Mouse (Mus musculus) embryo, embryonic 11.5 days (tissue): Measurements from ENCODE around the gene Tmem266.

ENCODE experiments used
- DNase-seq: peaks from one replicate; pipeline ENCODE4 v3.0.0-alpha.2; 2012; ENCODE audit warnings: low read depth, low spot score

Gene Tmem266

DNA sequence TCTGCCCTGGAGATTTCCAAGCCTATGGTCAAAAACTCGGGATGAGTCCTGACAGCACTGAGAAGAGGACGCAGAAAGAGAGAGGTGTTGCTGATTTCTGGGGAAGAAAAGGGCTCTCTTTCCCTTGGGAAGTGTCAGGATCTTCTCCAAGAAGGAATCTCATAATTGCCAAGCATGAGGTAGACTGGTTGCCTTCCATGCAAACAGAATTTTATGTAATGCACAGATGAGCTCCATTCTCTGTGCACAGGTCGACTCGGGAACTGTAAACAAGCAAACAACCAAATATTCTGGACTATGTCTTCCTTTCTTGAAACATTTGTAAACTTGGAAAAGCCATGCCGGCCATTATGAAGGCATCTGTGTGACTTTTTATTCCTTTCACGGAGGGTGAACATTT is 2.7 kb downstream of the Tmem266 start:
- DNase-seq = no peak

DNA sequence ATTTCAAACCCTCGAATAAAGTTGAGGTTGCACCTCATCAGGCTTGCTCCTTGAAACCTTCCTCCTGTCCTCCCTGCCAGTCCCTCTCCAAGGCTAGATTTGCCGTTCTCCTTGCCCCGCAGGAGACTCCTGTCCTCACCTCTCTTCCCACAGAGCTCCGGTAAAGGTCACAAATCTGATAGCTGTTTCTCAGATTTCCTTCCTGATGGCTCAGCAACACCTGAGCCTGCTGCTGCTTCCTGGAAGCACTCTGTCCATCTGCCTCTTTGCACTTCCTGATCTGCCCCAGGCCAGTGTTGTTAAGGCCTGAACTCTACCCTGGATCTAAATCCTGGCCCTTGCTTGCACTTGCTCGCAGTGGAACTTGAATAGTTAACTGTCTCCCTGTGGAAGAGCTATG is 5.8 kb downstream of the Tmem266 start:
- no peak for DNase-seq

DNA sequence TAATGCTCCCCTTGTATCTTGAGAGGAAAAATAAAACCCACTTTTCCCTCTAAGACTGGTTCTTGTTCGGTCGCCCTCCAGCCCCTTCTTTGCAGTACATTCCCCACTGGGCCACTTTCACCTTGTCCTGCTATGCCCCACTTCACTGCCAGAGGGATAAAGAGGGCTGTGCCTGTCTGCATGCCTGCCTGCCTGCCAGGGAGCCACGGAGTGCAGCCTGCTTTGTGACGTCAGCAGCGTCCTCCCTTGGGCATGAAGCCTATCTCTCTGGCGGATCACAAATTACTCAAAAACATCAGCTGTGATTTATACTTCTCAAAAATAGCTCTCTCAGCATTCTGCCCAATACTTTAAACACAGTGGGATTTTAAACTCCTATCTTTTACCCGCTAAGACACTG is 6.2 kb downstream of the Tmem266 start:
- DNase-seq = no peak

DNA sequence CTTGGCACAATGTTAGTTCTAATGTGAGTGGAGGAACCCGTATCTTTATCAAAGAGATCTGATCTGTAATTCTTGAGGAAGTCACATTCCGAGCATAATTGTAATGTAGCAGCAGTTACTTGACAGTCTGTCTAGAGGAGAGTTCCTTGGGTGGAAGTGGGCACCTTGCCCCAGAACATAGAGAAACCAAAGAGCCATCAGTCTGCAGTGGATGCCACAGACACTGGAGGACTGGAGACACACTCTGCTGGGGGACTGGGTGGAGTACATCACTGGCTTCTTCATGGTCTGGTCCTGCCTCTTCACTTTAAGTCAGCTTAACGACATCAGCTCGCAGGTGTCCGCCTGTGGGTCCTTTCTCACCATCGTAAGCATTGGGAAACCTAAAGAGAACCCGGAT is 17.5 kb downstream of the Tmem266 start:
- no peak for DNase-seq

DNA sequence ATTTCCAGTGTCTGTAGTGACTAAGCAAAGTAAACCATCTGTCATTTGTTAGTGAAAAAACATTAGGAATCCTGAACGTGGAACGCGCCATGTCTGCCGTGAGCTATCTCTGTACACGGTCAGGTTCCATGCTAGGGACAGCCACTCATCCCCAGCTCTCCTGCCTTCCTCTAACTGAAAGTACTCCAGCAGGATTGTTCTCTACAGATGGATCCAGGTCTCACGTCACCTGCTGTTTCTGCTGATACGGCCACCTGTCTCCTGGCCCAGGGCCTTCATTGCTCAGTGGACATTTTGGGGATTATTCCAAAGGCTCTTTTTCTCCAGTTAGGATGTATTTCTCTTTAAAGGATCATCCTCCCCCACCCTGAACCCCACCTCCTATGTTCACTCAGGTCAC is 18.6 kb downstream of the Tmem266 start:
- DNase-seq = no peak

GRCm38 (mm10) chr9:55348664-55349063 is 22.0 kb downstream of the Tmem266 start:
- DNase-seq = no peak

GRCm38 (mm10) chr9:55354686-55355085 is 28.0 kb downstream of the Tmem266 start:
- DNase-seq = no peak

DNA sequence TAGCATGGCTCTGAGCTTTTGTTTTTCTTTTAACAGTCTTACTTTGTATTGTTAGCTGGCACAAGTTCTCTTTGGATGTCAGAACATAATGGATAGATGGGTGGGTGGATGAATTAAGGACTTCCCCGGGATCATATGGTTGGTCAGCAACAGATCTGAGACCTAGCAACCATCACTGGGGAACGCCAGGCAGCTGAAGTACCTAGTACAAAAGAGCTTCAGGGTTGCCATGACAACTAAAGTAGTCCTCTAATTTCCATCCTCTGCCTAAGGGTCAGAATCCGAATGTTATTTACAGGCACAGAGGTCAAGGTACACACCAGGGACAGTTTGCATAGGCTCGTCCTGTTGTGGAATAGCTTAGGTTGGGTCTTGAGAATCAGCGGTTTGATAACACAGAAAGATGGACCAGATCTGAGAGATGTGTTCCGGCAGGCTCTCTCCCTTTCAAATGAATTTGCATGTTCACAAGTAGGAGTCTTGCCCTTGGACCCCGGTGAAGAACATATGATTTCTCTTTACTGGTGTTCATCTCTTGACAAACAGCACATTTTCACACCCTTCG is 28.6 kb downstream of the Tmem266 start:
- peak; percentile 24 for DNase-seq

DNA sequence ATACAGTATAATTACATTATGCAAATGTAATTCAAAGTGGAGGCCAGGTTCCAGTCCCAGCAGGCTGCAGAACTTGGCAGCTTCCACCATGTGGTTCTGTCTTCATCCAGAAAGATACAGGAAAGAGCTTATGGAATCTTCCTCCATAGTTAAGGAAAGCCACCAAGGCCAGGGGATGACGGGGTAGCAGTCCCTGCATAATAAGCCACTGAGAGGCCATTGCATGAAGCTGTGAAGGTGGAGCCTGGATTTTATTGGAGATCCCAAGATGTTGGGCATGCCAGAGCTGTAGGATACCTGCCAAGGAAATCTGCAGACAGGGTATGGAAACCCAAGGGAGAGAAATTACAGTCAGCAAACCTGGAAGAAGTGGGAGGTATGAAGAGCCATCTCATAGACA is 30.5 kb downstream of the Tmem266 start:
- DNase-seq = no peak

DNA sequence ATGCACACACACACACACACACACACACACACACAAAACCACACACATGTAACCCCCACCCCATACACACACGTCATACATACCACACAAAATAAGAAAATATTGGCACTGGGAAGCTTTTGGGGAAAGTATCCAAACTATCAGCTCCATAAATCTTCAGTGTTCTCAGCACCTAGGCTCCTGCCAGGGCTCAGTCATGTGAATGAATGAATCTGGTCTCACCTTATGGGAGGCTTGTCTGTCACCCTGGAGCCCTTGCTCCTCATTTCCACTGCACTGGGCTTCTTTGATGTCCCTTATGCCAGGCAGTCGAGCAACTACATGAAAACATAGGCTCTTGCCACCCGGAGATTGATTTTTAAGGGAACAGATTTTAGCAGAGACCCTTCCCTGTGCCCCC is 33.7 kb downstream of the Tmem266 start:
- no peak for DNase-seq

DNA sequence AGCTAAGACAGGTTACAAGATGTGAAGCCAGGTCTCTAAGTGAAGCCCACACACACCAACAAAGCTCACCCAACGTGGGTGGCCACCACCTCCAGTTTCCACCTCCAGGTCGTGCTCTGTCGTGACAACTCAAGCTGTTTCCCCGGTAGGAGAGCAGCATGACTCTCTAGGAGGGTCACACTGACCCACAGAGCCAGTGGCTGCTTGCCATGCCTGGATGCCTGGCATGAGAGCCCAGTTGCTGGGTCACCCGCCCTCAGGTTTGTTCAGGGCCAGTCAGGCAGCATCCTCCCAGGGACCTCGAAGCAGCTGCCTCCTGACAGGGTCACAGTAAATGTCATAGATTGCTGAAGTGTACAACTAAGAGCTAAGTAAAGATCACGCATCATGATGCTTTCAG is 34.1 kb downstream of the Tmem266 start:
- DNase-seq = no peak

DNA sequence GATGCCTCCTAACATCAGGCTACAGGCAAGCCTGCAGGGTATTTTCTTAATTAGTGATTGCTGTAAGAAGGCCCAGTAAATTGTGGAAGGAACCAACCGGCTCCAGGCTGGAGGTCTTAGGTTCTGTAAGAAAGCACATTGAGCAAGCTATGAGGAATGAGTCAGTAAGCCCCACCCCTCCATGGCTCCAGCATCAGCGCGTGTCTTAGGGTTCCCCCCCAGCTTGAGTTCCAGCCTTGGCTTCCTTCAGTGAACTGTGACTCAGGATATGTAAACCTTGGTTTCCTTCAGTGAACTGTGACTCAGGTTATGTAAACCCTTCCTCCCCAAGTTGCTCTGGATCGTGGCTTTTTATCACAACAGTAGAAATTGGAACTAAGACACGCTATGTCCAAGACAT is 35.3 kb downstream of the Tmem266 start:
- DNase-seq = no peak

DNA sequence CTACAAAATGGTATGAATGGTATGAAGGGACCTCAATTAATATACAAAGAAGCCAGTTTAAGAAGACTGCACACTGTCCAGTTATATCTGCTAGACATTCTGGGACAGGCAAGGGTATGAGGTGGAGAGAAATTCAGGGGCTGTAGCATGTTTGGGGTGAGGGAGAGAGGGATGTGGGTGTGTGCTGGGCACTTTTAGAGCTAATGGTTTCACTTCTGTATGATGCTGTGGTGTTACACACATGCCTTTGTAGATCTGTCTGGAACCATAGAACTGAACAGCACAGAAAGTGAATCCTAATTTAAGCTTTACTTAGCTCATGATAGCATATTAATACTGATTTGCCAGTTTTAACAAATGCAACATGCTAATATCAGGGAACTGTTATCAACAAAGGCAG is 37.0 kb downstream of the Tmem266 start:
- no peak for DNase-seq

GRCm38 (mm10) chr9:55368011-55368410 is 41.3 kb downstream of the Tmem266 start:
- DNase-seq = no peak

- DNase-seq = no peak
Observed at GRCm38 (mm10) chr9:55371908-55372307, 45.2 kb downstream of the Tmem266 start.

DNA sequence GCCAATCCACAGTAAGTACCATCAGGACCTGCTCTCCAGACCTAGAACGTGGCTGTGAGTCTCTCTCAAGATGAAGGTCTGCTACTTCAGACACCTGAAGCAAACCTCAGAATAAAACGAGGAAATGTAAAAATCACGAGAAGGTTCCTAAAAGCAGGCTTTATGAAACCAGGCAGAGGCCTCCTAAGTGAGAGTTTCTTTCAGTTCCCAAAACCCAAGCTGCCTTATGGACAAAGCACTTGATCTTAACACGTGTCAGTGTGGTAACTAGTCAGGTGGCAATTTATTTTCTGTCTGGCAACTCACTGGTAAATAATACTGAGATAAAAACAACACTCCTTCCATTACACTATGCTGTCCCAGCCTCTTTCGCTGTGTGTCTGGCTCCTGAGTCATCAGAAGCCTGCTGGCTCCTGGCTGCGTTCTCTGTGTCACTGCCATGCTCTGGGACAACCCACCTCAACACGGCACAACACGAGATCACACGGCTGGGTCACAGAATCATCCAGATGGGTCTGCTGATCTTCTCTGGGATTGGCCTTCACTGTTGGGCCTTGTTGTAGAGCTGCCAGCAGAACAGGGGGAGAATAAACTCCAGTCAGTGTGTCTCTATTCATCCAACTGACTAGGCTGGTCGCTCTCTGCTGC is 51.0 kb downstream of the Tmem266 start:
- DNase-seq = no peak

DNA sequence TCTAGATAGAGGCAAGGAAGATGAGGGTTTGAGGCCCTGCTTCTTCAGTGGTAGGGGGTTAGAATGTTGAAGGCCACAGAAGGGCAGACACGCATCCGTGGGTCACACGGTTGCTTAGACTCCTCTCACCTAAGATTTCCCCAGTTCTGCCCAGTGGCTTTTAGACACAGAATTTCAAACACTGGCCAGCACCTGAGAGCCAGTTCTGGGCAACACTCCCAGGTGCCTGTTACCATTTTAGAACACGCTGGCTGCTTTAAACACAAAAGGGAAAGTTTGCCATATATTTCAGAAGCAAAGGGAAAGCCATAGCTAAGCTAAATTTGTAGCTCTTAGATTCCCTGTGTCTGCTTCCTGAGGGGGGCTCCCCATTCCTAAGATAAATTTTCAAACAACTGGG is 54.7 kb downstream of the Tmem266 start:
- DNase-seq = no peak

GRCm38 (mm10) chr9:55382441-55382840 is 55.7 kb downstream of the Tmem266 start:
- DNase-seq = peak; percentile 24

DNA sequence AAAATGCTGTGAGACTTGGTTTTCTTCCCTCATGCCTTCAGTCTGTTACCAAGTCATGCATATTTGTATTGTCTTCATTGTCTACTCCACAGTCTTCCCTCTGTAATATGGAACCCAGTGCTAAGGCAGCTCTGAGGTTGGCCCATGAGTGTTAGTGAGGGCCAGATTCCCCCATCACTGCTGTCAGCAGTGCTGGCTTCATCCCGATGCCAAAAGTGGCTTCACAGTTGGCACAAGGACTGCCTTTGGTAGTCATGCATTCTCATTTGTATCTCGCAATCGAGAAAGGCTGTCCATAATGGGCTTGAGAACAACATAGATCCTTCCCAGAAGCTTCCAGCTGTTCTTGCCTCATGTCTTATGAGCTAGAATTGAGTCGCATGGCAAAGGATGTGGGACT is 59.4 kb downstream of the Tmem266 start:
- no peak for DNase-seq

DNA sequence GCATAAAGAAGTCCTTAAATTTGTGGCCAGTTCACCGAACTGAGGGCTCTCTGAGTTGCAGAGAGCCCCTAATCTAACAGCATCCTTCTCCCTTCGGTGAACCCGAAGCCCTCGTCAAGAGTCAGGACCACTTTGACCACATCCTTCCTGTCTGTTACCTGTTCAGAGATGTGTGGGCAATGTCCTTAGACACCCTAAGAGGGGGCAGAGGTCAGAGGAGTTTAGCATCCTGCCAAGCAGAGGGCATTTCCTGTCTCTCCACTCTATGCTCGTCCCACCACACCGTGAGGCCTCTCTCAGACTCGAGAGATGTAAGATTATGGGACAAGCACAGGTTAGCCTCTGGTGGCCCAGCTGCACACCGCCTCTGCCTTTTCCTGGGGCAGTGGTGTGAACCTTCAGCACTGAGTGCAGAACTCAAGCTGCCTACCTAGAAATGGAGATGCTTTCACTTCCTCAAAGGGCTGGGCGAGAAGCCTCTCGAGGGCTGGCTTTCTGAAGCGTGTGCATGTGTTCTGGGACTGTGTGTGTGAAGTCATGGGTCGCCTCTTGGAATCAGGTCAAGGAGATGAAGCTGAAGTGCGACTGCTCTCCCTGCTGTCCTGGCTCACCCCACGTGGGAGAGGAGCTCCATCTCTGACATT is 61.3 kb downstream of the Tmem266 start:
- DNase-seq = no peak

GRCm38 (mm10) chr9:55391909-55392658 is 65.4 kb downstream of the Tmem266 start:
- peak; percentile 61 for DNase-seq

- DNase-seq = no peak
Observed at GRCm38 (mm10) chr9:55395650-55396049, 68.9 kb downstream of the Tmem266 start.
